Mouse (Mus musculus) testis, adult 2 months (tissue): ENCODE data around the gene Boll.

Experiments
- CTCF ChIP-seq: fragments of 200-500 bp; IDR thresholded peaks from 2 replicates; pipeline ENCODE4 v1.5.1; 2012; ENCODE audit warnings: low read depth, mild to moderate bottlenecking, inconsistent platforms, low read length, moderate library complexity; ENCODE audit not compliant: control insufficient read depth, insufficient read depth, insufficient replicate concordance
- POLR2A ChIP-seq: fragments of 200-500 bp; IDR thresholded peaks from 2 replicates; pipeline ENCODE4 v1.6.1; 2012; ENCODE audit warnings: low read depth, mild to moderate bottlenecking, inconsistent platforms, low read length, moderate library complexity; ENCODE audit not compliant: control insufficient read depth

- peak; percentile 8; the same call in 1 of the 2 replicates for TF ChIP-seq POLR2A
- TF ChIP-seq CTCF = no peak
Measured at GRCm38 (mm10) chr1:55363586-55363985, 317 bp upstream of the Boll start.
